Mouse (Mus musculus) heart, postnatal 0 days (tissue): ENCODE measurements at regions not wholly inside any gene's neighbourhood (a gene's known extent, or its start where the extent isn't known, plus 50 kb on each side); places are given as distances from the start of the nearest gene placed in this dataset.

Experiments
- CTCF ChIP-seq: IDR thresholded peaks from 2 replicates; pipeline ENCODE4 v1.5.1; 2016; ENCODE audit warnings: antibody characterized with exemption, control low read depth, low read depth
- EP300 ChIP-seq: IDR thresholded peaks from 2 replicates; pipeline ENCODE4 v1.6.1; 2016; ENCODE audit warnings: antibody characterized with exemption, low read depth

DNA sequence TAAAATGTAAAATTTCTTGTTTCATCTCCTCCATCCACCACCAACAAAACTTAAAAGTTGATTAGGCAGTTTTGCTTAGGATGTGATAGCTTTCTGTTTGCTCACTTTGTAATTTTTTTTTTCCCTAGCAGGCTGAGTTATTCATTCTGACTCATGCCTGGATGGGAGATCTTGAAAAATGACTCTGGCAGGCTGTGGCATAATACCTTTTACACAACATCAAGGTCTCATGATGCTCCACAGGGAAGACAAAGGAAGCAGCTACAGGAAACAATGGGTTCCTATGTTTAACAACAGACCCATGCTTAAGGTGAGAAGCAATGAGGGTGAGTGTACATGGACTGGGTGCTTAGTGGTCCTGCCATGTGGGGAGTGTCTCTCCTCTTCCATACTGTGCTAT lies 899.7 kb upstream of the 2610301B20Rik start:
- TF ChIP-seq CTCF: no peak
- no peak for TF ChIP-seq EP300
